Mouse (Mus musculus): ENCODE results near the gene Spint5. TPM values are rescaled to one million over a fixed set of nuclear protein-coding genes. Genes with fewer than 3 reads are reported as not detected.

Spint5 gene
- not detected in 2 replicates for polyA plus RNA-seq (2021; fragmentation: Nextera tagmentation)
- long read RNA-seq, experiment 1, result 0 reads
- long read RNA-seq, experiment 2, result 0 reads

DNA sequence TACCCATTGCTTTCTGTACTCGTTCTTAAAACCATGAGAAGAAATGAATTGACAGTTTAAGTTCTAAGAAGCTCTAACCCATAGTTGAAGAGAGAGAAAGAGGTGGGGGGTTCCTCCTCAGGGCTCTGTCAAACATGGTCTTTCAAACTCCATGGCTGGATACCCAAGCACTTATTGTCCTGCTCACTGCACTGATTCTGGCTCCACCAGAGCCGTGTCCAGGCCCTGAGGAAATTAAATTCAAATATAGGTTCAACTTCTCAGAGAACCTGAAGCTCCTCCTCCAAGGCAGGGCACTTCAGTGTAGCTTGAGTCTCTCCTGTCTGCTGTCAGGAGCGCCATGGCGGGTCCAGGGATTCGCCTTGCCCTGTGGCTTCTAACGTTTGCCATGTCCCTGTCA, at the start of gene Spint5:
Gene Spint5, plus strand, starts transcription at position 301 of the 400 bp plus-strand sequence.

DNA sequence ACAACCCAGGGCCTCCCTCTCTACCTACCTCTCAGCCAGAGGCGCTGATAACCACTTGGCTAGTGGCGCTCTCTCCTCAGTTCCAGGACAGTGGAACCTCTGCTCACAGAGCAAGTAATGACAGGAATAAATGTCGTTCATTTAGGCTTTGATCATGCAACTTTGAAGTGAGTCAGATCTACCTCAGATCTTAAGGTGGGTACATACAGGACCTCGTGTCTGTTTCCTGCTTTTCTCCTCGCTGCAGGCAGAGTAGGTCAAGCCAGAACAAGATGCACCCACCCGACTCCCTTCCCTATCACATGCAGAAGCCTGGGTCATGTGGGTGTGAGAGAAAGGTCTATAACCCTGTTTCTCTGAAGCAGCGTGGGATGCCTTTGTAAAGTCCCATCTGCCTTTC, 41.1 kb upstream of the Spint5 start, which contains the start of gene Wfdc11:
Gene Wfdc11, minus strand, starts transcription at position 101 of the 400 bp plus-strand sequence.

DNA sequence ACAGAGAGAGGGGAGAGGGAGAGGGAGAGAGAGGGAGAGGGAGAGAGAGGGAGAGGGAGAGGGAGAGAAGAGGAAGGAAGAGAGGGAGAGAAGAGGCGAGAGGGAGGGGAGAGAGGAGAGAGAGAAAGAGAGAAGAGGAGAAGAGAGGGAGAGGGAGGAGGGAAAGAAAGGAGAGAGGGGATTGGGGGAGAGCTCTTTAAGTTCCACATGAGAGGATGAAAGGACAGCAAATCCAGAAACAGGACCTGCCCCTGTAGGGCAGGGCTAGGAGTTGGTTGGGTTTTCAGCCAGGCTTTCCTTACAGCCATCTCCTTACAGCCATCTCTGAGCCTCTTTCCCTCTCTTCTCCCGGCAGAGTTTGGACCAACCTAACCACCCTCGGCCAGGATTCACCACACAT, 30.3 kb upstream of the Spint5 start, which contains the start of gene Wfdc13:
Gene Wfdc13, plus strand, starts transcription at position 301 of the 400 bp plus-strand sequence.

DNA sequence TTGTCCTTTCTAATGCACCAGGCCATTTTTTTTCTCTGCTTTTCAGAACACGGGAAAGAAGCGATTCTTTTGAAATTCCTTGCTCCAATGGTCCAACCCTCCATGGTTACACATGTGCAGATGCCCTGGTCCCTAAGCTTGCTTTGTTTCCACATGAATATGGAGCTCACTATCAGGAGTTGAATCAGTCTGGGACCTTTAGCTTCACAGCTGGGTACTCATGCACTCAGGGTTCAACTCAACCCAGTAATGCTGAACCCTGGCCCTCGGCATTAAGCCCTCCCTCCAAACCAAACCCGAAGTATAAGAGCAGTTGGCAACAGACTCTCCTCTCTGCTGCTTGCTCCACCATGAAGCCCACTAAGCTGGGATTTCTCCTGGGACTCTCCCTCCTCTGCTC, 16.9 kb upstream of the Spint5 start, which contains the start of gene Spint4:
Gene Spint4, plus strand, starts transcription at position 301 of the 400 bp plus-strand sequence.

DNA sequence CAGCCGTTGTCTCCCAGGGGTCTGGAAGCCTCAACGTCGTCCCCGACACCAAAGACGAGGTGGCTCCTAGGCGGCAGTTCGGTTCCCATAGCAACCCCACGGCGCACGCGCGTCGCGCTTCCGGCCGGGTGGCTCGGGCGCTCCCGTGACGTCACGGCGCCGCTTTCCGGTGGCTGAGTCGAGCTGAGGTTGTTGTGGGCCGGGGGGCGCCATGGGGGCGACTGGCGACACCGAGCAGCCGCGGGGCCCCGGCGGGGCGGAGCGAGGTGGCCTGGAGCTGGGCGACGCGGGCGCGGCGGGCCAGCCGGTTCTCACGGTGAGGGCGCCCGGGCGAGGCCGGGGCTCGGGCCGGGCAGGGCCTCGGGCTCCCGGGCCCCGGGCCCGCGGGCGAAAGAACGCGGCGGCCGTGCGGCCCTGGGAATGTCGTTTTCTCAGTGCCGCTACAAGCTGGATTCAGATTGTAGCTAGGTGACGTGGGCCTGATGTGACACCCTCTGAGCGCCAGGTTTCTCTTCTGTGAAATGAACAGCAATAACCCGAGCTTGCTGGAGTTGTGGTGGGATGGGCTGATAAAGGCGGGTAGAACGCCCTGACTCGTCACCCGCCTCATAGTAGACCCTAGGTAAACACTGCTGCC, 30.9 kb downstream of the Spint5 start, which contains the start of the genes Wfdc3 and Dnttip1:
Gene Wfdc3, minus strand, starts transcription at position 89 of the 637 bp plus-strand sequence.
Gene Dnttip1, plus strand, starts transcription at position 141 of the 637 bp plus-strand sequence.

Other genes with a start within 250 kb of the Spint5 start
- gene Trp53tg5, start 241.6 kb upstream of the Spint5 start, polyA plus RNA-seq (2021; fragmentation: Nextera tagmentation), result not detected in 2 replicates
- gene Dbndd2, start 229.2 kb upstream of the Spint5 start, polyA plus RNA-seq (2021; fragmentation: Nextera tagmentation), result 233 and 239 TPM in 2 replicates
- gene Pigt, start 217.8 kb upstream of the Spint5 start, polyA plus RNA-seq (2021; fragmentation: Nextera tagmentation), result 43.3 and 44.2 TPM in 2 replicates
- 0.25 and 0.31 TPM in 2 replicates for gene Wfdc2, start 152.9 kb upstream of the Spint5 start, polyA plus RNA-seq (2021; fragmentation: Nextera tagmentation)
- gene Spint3, start 141.8 kb upstream of the Spint5 start, polyA plus RNA-seq (2021; fragmentation: Nextera tagmentation), result not detected in 2 replicates
- gene Wfdc6a, start 129.9 kb upstream of the Spint5 start, polyA plus RNA-seq (2021; fragmentation: Nextera tagmentation), result not detected in 2 replicates
- not detected in 2 replicates for gene Eppin, start 121.7 kb upstream of the Spint5 start, polyA plus RNA-seq (2021; fragmentation: Nextera tagmentation)
- not detected in 2 replicates for gene Wfdc6b, start 101.8 kb upstream of the Spint5 start, polyA plus RNA-seq (2021; fragmentation: Nextera tagmentation)
- gene Wfdc8, start 101.7 kb upstream of the Spint5 start, polyA plus RNA-seq (2021; fragmentation: Nextera tagmentation), result not detected in 2 replicates
- gene Wfdc16, start 76.5 kb upstream of the Spint5 start, polyA plus RNA-seq (2021; fragmentation: Nextera tagmentation), result not detected in 2 replicates
- not detected in 2 replicates for gene Wfdc10, start 59.3 kb upstream of the Spint5 start, polyA plus RNA-seq (2021; fragmentation: Nextera tagmentation)
- not detected in 2 replicates for gene Wfdc9, start 58.7 kb upstream of the Spint5 start, polyA plus RNA-seq (2021; fragmentation: Nextera tagmentation)
- not detected in 2 replicates for gene Wfdc11, start 41.2 kb upstream of the Spint5 start, polyA plus RNA-seq (2021; fragmentation: Nextera tagmentation)
- gene Wfdc13, start 30.2 kb upstream of the Spint5 start, polyA plus RNA-seq (2021; fragmentation: Nextera tagmentation), result not detected in 2 replicates
- gene Spint4, start 16.8 kb upstream of the Spint5 start, polyA plus RNA-seq (2021; fragmentation: Nextera tagmentation), result not detected in 2 replicates
- 3.0 and 3.1 TPM in 2 replicates for gene Wfdc3, start 30.6 kb downstream of the Spint5 start, polyA plus RNA-seq (2021; fragmentation: Nextera tagmentation)
- gene Dnttip1, start 30.7 kb downstream of the Spint5 start, polyA plus RNA-seq (2021; fragmentation: Nextera tagmentation), result 5.0 and 21.1 TPM in 2 replicates
- gene Ube2c, start 54.6 kb downstream of the Spint5 start, polyA plus RNA-seq (2021; fragmentation: Nextera tagmentation), result 1.3 and 1.4 TPM in 2 replicates
- gene Tnnc2, start 64.7 kb downstream of the Spint5 start, polyA plus RNA-seq (2021; fragmentation: Nextera tagmentation), result 0.64 and 0.74 TPM in 2 replicates
- 50.8 and 62.0 TPM in 2 replicates for gene Snx21, start 70.5 kb downstream of the Spint5 start, polyA plus RNA-seq (2021; fragmentation: Nextera tagmentation)
- 21.4 TPM in 2 replicates for gene Acot8, start 89.6 kb downstream of the Spint5 start, polyA plus RNA-seq (2021; fragmentation: Nextera tagmentation)
- 7.8 and 8.8 TPM in 2 replicates for gene Zswim3, start 89.8 kb downstream of the Spint5 start, polyA plus RNA-seq (2021; fragmentation: Nextera tagmentation)
- gene Zswim1, start 107.4 kb downstream of the Spint5 start, polyA plus RNA-seq (2021; fragmentation: Nextera tagmentation), result 23.2 and 23.4 TPM in 2 replicates
- not detected in 2 replicates for gene Spata25, start 113.2 kb downstream of the Spint5 start, polyA plus RNA-seq (2021; fragmentation: Nextera tagmentation)
- 105 and 121 TPM in 2 replicates for gene Ctsa, start 117.6 kb downstream of the Spint5 start, polyA plus RNA-seq (2021; fragmentation: Nextera tagmentation)
- 3.4 and 4.6 TPM in 2 replicates for gene Neurl2, start 118.2 kb downstream of the Spint5 start, polyA plus RNA-seq (2021; fragmentation: Nextera tagmentation)
- 75.3 and 129 TPM in 2 replicates for gene Pltp, start 142.4 kb downstream of the Spint5 start, polyA plus RNA-seq (2021; fragmentation: Nextera tagmentation)
- gene Pcif1, start 164.0 kb downstream of the Spint5 start, polyA plus RNA-seq (2021; fragmentation: Nextera tagmentation), result 80.5 and 84.8 TPM in 2 replicates
- 6.6 and 9.3 TPM in 2 replicates for gene Zfp335, start 196.5 kb downstream of the Spint5 start, polyA plus RNA-seq (2021; fragmentation: Nextera tagmentation)
- gene Mmp9, start 225.5 kb downstream of the Spint5 start, polyA plus RNA-seq (2021; fragmentation: Nextera tagmentation), result 0.91 and 0.93 TPM in 2 replicates
- gene Slc12a5, start 245.5 kb downstream of the Spint5 start, polyA plus RNA-seq (2021; fragmentation: Nextera tagmentation), result 96.8 and 132 TPM in 2 replicates

All from left cerebral cortex, adult 6 months (tissue).